Mouse (Mus musculus): ENCODE data around the gene Herpud1.

- TF ChIP-seq CTCF (IDR thresholded peaks at IDR 0.05; ENCODE audit: extremely low read depth, insufficient read depth, low read length) (peak; percentile 30), POLR2A (IDR thresholded peaks at IDR 0.05; ENCODE audit: extremely low read depth, insufficient read depth, low read length) (no peak)
Observed at GRCm38 (mm10) chr8:94392147-94392546, 5.9 kb downstream of the Herpud1 start.
